Mouse (Mus musculus) heart, adult 2 months (tissue): Measurements from ENCODE around the gene Myog.

Source experiments
- CTCF ChIP-seq: fragments of 200-600 bp; IDR thresholded peaks from 2 replicates; pipeline ENCODE4 v1.8.1; 2022; ENCODE audit warnings: antibody characterized with exemption, mild to moderate bottlenecking, moderate library complexity
- EP300 ChIP-seq: fragments of 200-500 bp; IDR thresholded peaks from 2 replicates; pipeline ENCODE4 v1.6.1; 2011; ENCODE audit warnings: low read depth, low read length, control low read depth; ENCODE audit not compliant: insufficient read depth
- POLR2A ChIP-seq: fragments of 200-500 bp; IDR thresholded peaks from 2 replicates; pipeline ENCODE4 v1.6.1; 2011; ENCODE audit warnings: mild to moderate bottlenecking, low read depth, low read length, control low read depth; ENCODE audit not compliant: insufficient read depth

DNA sequence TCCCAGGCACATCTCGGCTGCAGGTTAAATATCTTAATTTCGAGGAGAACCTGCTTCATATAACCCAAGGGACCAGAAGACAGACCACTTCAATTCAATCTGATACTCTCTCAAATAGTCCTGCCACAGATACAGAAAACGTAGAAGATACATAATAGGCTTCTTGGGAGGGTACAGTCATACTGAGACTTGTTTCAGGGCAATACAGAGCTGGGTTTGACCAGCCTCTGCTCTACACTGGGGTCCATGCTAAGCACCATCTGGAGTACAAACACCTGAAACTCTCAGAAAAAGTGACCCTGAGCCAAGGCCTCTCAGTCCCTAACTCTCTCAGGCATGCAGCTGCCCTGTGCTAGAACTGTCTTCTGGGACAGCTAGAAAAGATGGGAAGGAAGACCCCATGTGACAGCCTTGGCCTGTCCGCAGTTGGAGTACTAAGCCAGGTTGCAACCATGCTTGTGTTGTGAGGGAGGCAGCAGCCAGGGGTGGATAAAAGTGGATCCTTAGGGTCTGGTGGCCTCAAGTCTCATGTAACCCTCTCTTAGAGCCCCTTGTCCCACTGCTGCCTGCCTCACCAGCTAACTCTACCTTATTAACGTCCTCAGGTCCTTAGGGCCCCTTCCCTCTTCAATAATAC is 52.0 kb downstream of the Myog start:
- no peak for TF ChIP-seq CTCF
- no peak for TF ChIP-seq EP300
- no peak for TF ChIP-seq POLR2A
